Mouse (Mus musculus): ENCODE data around the gene Grm4. TPM values are rescaled to one million over a fixed set of nuclear protein-coding genes. Genes with fewer than 3 reads are reported as not detected.
A peak's percentile ranks its signal among the peaks of the same experiment; 100 is the strongest.

Grm4 gene
- total RNA-seq, 2 experiments from 2014 or later = 0.11 to 0.14 TPM

- DNase-seq = no peak
- intact Hi-C loops (cut with DNase I) = no loop called here
Observed at GRCm38 (mm10) chr17:27455012-27455784, 66.0 kb downstream of the Grm4 start.

GRCm38 (mm10) chr17:27454396-27454795, 66.8 kb downstream of the Grm4 start:
- no peak for DNase-seq
- intact Hi-C loops (cut with DNase I) = no loop called here

- no peak for DNase-seq
- intact Hi-C loops (cut with DNase I) = no loop called here
Observed at GRCm38 (mm10) chr17:27453045-27453444, 68.2 kb downstream of the Grm4 start.

- intact Hi-C loops (cut with DNase I) = no loop called here
Observed at GRCm38 (mm10) chr17:27451787-27452186, 69.4 kb downstream of the Grm4 start.

GRCm38 (mm10) chr17:27451216-27451615, 70.0 kb downstream of the Grm4 start:
- DNase-seq = no peak
- intact Hi-C loops (cut with DNase I) = no loop called here

More at GRCm38 (mm10) chr17:27451787-27452186, 69.4 kb downstream of the Grm4 start:
- no peak for DNase-seq

- intact Hi-C loops (cut with DNase I) = no loop called here
- DNase-seq = no peak
Observed at GRCm38 (mm10) chr17:27449757-27450330, 71.4 kb downstream of the Grm4 start.

- intact Hi-C loops (cut with DNase I) = no loop called here
- no peak for DNase-seq
Observed at GRCm38 (mm10) chr17:27448749-27449148, 72.5 kb downstream of the Grm4 start.

- intact Hi-C loops (cut with DNase I) = no loop called here
- peak; percentile 32 for DNase-seq
Observed at GRCm38 (mm10) chr17:27445364-27446075, 75.7 kb downstream of the Grm4 start.

GRCm38 (mm10) chr17:27442538-27443113, 78.6 kb downstream of the Grm4 start:
- intact Hi-C loops (cut with DNase I) = no loop called here
- DNase-seq = no peak

- intact Hi-C loops (cut with DNase I) = no loop called here
- DNase-seq = no peak
Observed at GRCm38 (mm10) chr17:27441778-27442177, 79.4 kb downstream of the Grm4 start.

- intact Hi-C loops (cut with DNase I) = no loop called here
Observed at GRCm38 (mm10) chr17:27435799-27436198, 85.4 kb downstream of the Grm4 start.

GRCm38 (mm10) chr17:27435225-27435624, 86.0 kb downstream of the Grm4 start:
- intact Hi-C loops (cut with DNase I) = no loop called here

More at GRCm38 (mm10) chr17:27435799-27436198, 85.4 kb downstream of the Grm4 start:
- DNase-seq = no peak

GRCm38 (mm10) chr17:27434066-27434465, 87.1 kb downstream of the Grm4 start:
- intact Hi-C loops (cut with DNase I) = no loop called here
- DNase-seq = no peak

More at GRCm38 (mm10) chr17:27435225-27435624, 86.0 kb downstream of the Grm4 start:
- DNase-seq = no peak

GRCm38 (mm10) chr17:27433179-27433680, 88.0 kb downstream of the Grm4 start:
- intact Hi-C loops (cut with DNase I) = no loop called here
- DNase-seq = no peak

GRCm38 (mm10) chr17:27432145-27432650, 89.0 kb downstream of the Grm4 start:
- intact Hi-C loops (cut with DNase I) = no loop called here
- no peak for DNase-seq

GRCm38 (mm10) chr17:27431049-27431839, 90.0 kb downstream of the Grm4 start:
- intact Hi-C loops (cut with DNase I) = no loop called here

GRCm38 (mm10) chr17:27429757-27430156, 91.4 kb downstream of the Grm4 start:
- no peak for DNase-seq
- intact Hi-C loops (cut with DNase I) = no loop called here

More at GRCm38 (mm10) chr17:27431049-27431839, 90.0 kb downstream of the Grm4 start:
- no peak for DNase-seq

GRCm38 (mm10) chr17:27425016-27425415, 96.2 kb downstream of the Grm4 start:
- DNase-seq = no peak
- intact Hi-C loops (cut with DNase I) = no loop called here

- no peak for DNase-seq
- intact Hi-C loops (cut with DNase I) = no loop called here
Observed at GRCm38 (mm10) chr17:27424356-27424755, 96.8 kb downstream of the Grm4 start.

Measured in heart, postnatal 36 days (tissue).